Mouse (Mus musculus): ENCODE measurements around the gene Kat5.

DNA sequence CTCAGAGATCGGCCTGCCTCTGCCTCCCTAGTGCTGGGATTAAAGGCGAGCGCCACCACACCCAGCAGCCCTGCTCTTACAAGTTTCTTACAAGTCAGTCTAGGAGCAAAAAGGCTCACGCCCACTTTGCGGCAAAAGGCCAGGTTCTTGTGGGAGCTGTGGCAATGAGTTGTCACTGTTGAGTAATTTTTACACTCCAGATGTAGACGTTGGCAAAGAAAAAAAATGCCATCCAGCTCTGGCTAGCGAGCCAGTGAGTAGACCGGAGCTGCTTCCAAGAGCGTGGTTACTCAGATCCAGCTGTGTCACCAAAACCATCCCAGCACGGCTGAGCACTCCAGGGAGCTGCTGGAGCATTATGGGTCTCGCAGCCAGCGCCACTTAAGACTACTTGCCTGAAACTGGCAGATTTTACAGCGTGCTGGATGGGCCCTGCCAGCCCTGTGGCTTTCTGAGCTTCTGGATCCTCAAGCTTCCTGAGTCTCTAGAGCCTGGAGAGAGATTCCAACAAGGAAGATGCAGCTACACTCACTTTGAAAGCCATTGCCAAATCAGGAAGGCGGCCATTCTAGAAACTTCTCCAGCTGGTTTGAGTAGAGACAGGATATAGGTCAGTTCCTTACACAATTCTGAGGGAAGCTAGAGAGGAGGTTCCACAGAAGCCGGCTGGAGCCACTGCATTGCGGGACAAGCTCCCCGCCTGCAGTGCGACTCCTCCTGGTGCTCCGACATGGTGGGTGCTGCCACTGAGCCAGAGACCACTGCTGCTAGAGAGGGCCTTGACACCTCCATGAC, 37.5 kb downstream of the Kat5 start:
- TF ChIP-seq CTCF (IDR thresholded peaks at IDR 0.05; ENCODE audit: low read depth) (no peak), EP300 (IDR thresholded peaks at IDR 0.05; ENCODE audit: low read depth) (peak; percentile 9; the same call in 1 of the 2 replicates)
